Mouse (Mus musculus) heart, embryonic 12.5 days (tissue): ENCODE measurements around the gene 3110021N24Rik. TPM values are rescaled to one million over a fixed set of nuclear protein-coding genes. Genes with fewer than 3 reads are reported as not detected.
"Not testable (repeated sequence)": the region's sequence is repeated elsewhere in the genome, so short reads cannot be mapped to it uniquely, and the experiment has no call there.

Experiments used
- ATAC-seq: fragments of 200-750 bp; cut with Nextera tagmentation; 2 replicates; pipeline ENCODE4 v1.8.0; 2017; ENCODE audit warnings: moderate TSS enrichment, moderate library complexity; ENCODE audit not compliant: insufficient number of reproducible peaks, low FRiP score
- H3K27ac ChIP-seq: fragments of 300-500 bp; sonication (generic); 2 replicates; pipeline ENCODE4 v1.5.1; 2016; ENCODE audit warnings: mild to moderate bottlenecking, moderate library complexity; ENCODE audit not compliant: poor library complexity, severe bottlenecking
- H3K27me3 ChIP-seq: fragments of 300-500 bp; sonication (generic); replicated peaks from 2 replicates; pipeline ENCODE4 v1.6.1; 2016; ENCODE audit warnings: mild to moderate bottlenecking, moderate library complexity
- H3K36me3 ChIP-seq: fragments of 300-500 bp; sonication (generic); 2 replicates; pipeline ENCODE4 v1.6.1; 2016; ENCODE audit warnings: mild to moderate bottlenecking, moderate library complexity
- H3K4me1 ChIP-seq: fragments of 300-500 bp; sonication (generic); replicated peaks from 2 replicates; pipeline ENCODE4 v1.6.1; 2016; ENCODE audit warnings: mild to moderate bottlenecking
- H3K4me2 ChIP-seq: fragments of 300-500 bp; sonication (generic); 2 replicates; pipeline ENCODE4 v1.6.1; 2016; ENCODE audit warnings: mild to moderate bottlenecking, moderate library complexity
- H3K4me3 ChIP-seq: fragments of 300-500 bp; sonication (generic); 2 replicates; pipeline ENCODE4 v1.5.1; 2016; ENCODE audit warnings: mild to moderate bottlenecking
- H3K9ac ChIP-seq: fragments of 300-500 bp; sonication (generic); 2 replicates; pipeline ENCODE4 v1.6.1; 2016; ENCODE audit warnings: mild to moderate bottlenecking, moderate library complexity
- H3K9me3 ChIP-seq: fragments of 300-500 bp; sonication (generic); replicated peaks from 2 replicates; pipeline ENCODE4 v1.6.1; 2016; ENCODE audit warnings: mild to moderate bottlenecking, moderate library complexity
- WGBS: fragments of 180-500 bp; shearing (Covaris S2); methylation state at CpG from one replicate; pipeline ENCODE4 v1.1.7; 2016; 5-methylcytosine and 5-hydroxymethylcytosine counted together
- polyA plus RNA-seq: library from polyadenylated mRNA; unstranded; fragments of >200 nt; fragmentation: Nextera tagmentation; extraction: Ambion mirVana; gene quantifications from 2 replicates; pipeline ENCODE4 v1.2.1, GENCODE M21; 2016

Gene 3110021N24Rik
- 1.1 and 1.9 TPM in 2 replicates for polyA plus RNA-seq

- H3K4me2 ChIP-seq = no peak within 1 kb of the TSS
- WGBS = 80% methylated on average over 5 of the region's 5 CpGs
- peaks cover 27% of the 10 kb centered on the region for H3K36me3 ChIP-seq
- ATAC-seq = no peak
- no peak within 1 kb of the TSS for H3K9ac ChIP-seq
- no peak within 1 kb of the TSS for H3K27ac ChIP-seq
- H3K4me3 ChIP-seq = no peak within 1 kb of the TSS
- no peaks in the 10 kb centered on the region for H3K27me3 ChIP-seq
- peaks cover 7% of the 10 kb centered on the region for H3K4me1 ChIP-seq
- H3K9me3 ChIP-seq = no peaks in the 10 kb centered on the region
Measured at GRCm38 (mm10) chr4:108719349-108719748, at the start of gene 3110021N24Rik. TSS of gene 3110021N24Rik (plus strand) at chr4:108719649.

DNA sequence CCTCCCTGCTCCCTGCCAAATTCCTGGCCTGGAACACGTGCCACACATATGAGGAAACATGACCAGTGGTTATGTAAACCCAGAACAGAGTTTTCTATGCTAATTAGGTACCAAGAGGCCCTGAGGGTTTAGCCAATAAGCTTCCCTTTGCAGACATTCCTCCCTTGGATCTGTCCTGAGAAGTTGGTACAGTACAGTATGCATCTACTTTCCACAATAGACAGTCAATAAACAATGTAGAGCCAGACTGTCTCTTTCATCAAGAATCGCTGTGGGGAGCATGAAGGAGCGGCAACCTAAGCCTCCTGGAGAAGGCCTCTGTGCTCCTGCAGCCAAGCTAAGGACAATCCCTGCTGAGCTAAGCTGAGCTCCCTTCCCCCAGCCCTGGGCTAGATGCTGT lies 33.3 kb upstream of the 3110021N24Rik start:
- no peak overlapping the region for H3K4me3 ChIP-seq
- no peak for ATAC-seq
- H3K36me3 ChIP-seq = peaks cover 21% of the 10 kb centered on the region
- WGBS = 62% methylated on average over 3 of the region's 3 CpGs
- H3K9ac ChIP-seq = no peak overlapping the region
- no peaks in the 10 kb centered on the region for H3K27me3 ChIP-seq
- no peak overlapping the region for H3K4me2 ChIP-seq
- H3K4me1 ChIP-seq = no peaks in the 10 kb centered on the region
- H3K27ac ChIP-seq = no peak overlapping the region
- no peaks in the 10 kb centered on the region for H3K9me3 ChIP-seq

- not testable (repeated sequence) for H3K4me3 ChIP-seq, H3K27ac ChIP-seq, H3K4me2 ChIP-seq, H3K27me3 ChIP-seq, ATAC-seq, H3K9me3 ChIP-seq, H3K4me1 ChIP-seq, H3K9ac ChIP-seq
- WGBS = 84% methylated on average over 6 of the region's 7 CpGs
- peaks cover 22% of the 10 kb centered on the region for H3K36me3 ChIP-seq
Measured at GRCm38 (mm10) chr4:108687098-108687497, 32.4 kb upstream of the 3110021N24Rik start.

- Histone ChIP-seq H3K27ac (no peak overlapping the region), H3K4me2 (no peak overlapping the region), H3K27me3 (no peaks in the 10 kb centered on the region), H3K4me3 (no peak overlapping the region), H3K36me3 (peaks cover 20% of the 10 kb centered on the region), H3K4me1 (no peaks in the 10 kb centered on the region), H3K9me3 (no peaks in the 10 kb centered on the region), H3K9ac (no peak overlapping the region)
- ATAC-seq = no peak
- WGBS = 89% methylated on average over 3 of the region's 3 CpGs
Measured at GRCm38 (mm10) chr4:108690479-108690878, 29.0 kb upstream of the 3110021N24Rik start.

- no peak overlapping the region for H3K27ac ChIP-seq
- H3K36me3 ChIP-seq = peaks cover 20% of the 10 kb centered on the region
- H3K9ac ChIP-seq = no peak overlapping the region
- no peaks in the 10 kb centered on the region for H3K9me3 ChIP-seq
- no peaks in the 10 kb centered on the region for H3K27me3 ChIP-seq
- no peaks in the 10 kb centered on the region for H3K4me1 ChIP-seq
- H3K4me2 ChIP-seq = no peak overlapping the region
- no peak for ATAC-seq
- H3K4me3 ChIP-seq = no peak overlapping the region
Measured at GRCm38 (mm10) chr4:108691469-108691868, 28.0 kb upstream of the 3110021N24Rik start.

- Histone ChIP-seq H3K9me3 (no peaks in the 10 kb centered on the region), H3K4me2 (no peak overlapping the region), H3K27ac (no peak overlapping the region), H3K36me3 (no peaks in the 10 kb centered on the region), H3K4me1 (no peaks in the 10 kb centered on the region), H3K4me3 (no peak overlapping the region), H3K9ac (no peak overlapping the region), H3K27me3 (no peaks in the 10 kb centered on the region)
- no peak for ATAC-seq
- 55% methylated on average over 3 of the region's 3 CpGs for WGBS
Measured at GRCm38 (mm10) chr4:108696934-108697333, 22.5 kb upstream of the 3110021N24Rik start.

DNA sequence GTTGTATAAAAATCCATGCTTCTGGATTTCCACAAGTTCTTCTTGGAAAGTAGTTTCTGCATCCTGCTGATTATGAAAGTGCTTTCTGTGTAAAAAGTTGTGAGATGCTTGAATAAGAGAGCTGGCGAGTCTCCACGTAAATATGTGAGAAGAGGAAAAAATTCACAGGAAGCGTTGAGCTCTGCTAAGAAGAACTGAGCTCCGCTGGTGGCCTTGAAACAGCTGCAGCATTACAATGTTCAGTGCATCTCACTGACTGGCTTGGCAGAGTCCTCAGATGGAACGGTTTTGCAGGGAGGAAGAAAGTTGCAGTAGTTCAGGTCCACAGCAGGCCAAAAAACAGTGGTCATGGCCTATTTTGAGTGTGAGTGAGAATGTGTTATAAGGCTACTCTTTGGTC lies 11.2 kb upstream of the 3110021N24Rik start:
- Histone ChIP-seq H3K27ac (no peak overlapping the region), H3K4me1 (no peaks in the 10 kb centered on the region), H3K4me2 (no peak overlapping the region), H3K36me3 (peaks cover 3% of the 10 kb centered on the region; the same call in 1 of the 2 replicates), H3K4me3 (no peak overlapping the region), H3K9ac (no peak overlapping the region), H3K9me3 (no peaks in the 10 kb centered on the region), H3K27me3 (no peaks in the 10 kb centered on the region)
- WGBS = 84% methylated on average over 5 of the region's 5 CpGs
- ATAC-seq = no peak

- Histone ChIP-seq H3K36me3 (peaks cover 27% of the 10 kb centered on the region), H3K27ac (no peak overlapping the region), H3K27me3 (no peaks in the 10 kb centered on the region), H3K4me1 (peaks cover 7% of the 10 kb centered on the region), H3K9ac (no peak overlapping the region), H3K9me3 (no peaks in the 10 kb centered on the region), H3K4me2 (no peak overlapping the region), H3K4me3 (no peak overlapping the region)
- 55% methylated on average over 3 of the region's 3 CpGs for WGBS
- ATAC-seq = no peak
Measured at GRCm38 (mm10) chr4:108721245-108721784, 1.9 kb downstream of the 3110021N24Rik start.

GRCm38 (mm10) chr4:108724102-108724501 lies 4.7 kb downstream of the 3110021N24Rik start:
- H3K4me3 ChIP-seq = no peak overlapping the region
- H3K27ac ChIP-seq = no peak overlapping the region
- no peak overlapping the region for H3K4me2 ChIP-seq
- H3K9ac ChIP-seq = no peak overlapping the region
- no peaks in the 10 kb centered on the region for H3K9me3 ChIP-seq
- ATAC-seq = no peak
- H3K27me3 ChIP-seq = no peaks in the 10 kb centered on the region
- peaks cover 17% of the 10 kb centered on the region for H3K36me3 ChIP-seq
- peaks cover 7% of the 10 kb centered on the region for H3K4me1 ChIP-seq
- WGBS = 86% methylated on average over 2 of the region's 2 CpGs

DNA sequence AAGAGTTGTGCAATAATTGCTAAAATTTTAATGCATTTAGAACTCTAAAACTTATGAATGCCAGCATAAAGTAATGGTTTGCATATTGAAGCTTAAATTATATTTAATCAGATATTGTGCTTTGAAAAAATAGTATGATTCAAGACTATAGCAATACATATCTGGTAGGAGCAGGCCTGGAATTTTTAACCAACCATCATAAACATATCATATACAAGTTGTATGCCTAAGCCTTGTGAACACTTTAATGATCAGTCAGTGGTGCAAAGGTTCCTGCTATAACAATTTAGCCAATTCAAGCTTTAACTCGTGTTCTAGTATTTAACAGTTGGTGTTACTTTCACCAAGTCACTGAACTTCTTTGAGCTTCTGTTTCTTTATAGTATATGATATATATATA lies 11.0 kb downstream of the 3110021N24Rik start:
- H3K4me3 ChIP-seq = no peak overlapping the region
- no peak overlapping the region for H3K4me2 ChIP-seq
- peaks cover 7% of the 10 kb centered on the region for H3K4me1 ChIP-seq
- no peak for ATAC-seq
- 82% methylated on average over 1 of the region's 1 CpGs for WGBS
- H3K27ac ChIP-seq = no peak overlapping the region
- peaks cover 3% of the 10 kb centered on the region for H3K36me3 ChIP-seq
- H3K9me3 ChIP-seq = peaks cover 6% of the 10 kb centered on the region
- no peaks in the 10 kb centered on the region for H3K27me3 ChIP-seq
- no peak overlapping the region for H3K9ac ChIP-seq

DNA sequence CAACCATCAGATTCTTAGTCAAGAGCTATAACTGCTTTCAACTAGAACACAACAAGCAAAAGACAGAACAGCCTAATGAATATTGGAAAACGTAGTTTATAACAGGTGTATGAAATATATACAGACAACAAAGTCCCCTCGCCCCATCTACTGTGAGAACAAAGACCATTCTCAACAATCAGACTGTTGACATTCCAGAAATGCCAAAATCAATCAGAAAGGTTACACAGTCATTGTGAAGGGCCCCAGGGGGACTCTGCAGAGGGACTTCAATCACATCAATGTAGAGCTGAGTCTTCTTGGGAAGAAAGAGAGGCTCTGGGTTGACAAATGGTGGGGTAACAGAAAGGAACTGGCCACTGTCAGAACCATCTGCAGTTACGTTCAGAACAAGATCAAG lies 12.1 kb downstream of the 3110021N24Rik start:
- H3K9me3 ChIP-seq = peaks cover 6% of the 10 kb centered on the region
- WGBS = 47% methylated on average over 3 of the region's 3 CpGs
- no peak overlapping the region for H3K4me3 ChIP-seq
- H3K27me3 ChIP-seq = no peaks in the 10 kb centered on the region
- H3K9ac ChIP-seq = no peak overlapping the region
- H3K36me3 ChIP-seq = no peaks in the 10 kb centered on the region
- ATAC-seq = no peak
- H3K27ac ChIP-seq = peak overlapping the region; percentile 52; the same call in 1 of the 2 replicates
- peak overlapping the region; percentile 10; the same call in 1 of the 2 replicates for H3K4me2 ChIP-seq
- H3K4me1 ChIP-seq = peaks cover 7% of the 10 kb centered on the region
